Mouse (Mus musculus) T-cell, adult 66 days (primary cell): ENCODE data around the gene Ier2. TPM values are rescaled to one million over a fixed set of nuclear protein-coding genes. Genes with fewer than 3 reads are reported as not detected.

ENCODE experiments used
- total RNA-seq, 2 experiments: library from RNA; stranded (reverse); gene quantifications; 3 replicates in 1 of 2; 4 replicates in 1 of 2; pipeline ENCODE4 v1.2.4; 2023

The Ier2 gene
- 100 to 1,000 TPM; 200 TPM for total RNA-seq

GRCm38 (mm10) chr8:84662581-84663065 is at the start of gene Ier2:
TSS of gene Ier2 (minus strand) at chr8:84662852.

GRCm38 (mm10) chr8:84700941-84701911 is 38.6 kb upstream of the Ier2 start, which contains the start of gene Lyl1:
TSS of gene Lyl1 (plus strand) at chr8:84701457.

GRCm38 (mm10) chr8:84687705-84688100 is 25.1 kb upstream of the Ier2 start, which contains the start of gene Nacc1:
TSS of gene Nacc1 (minus strand) at chr8:84687862.

GRCm38 (mm10) chr8:84686191-84687002 is 23.7 kb upstream of the Ier2 start, which contains the start of gene Trmt1:
TSS of gene Trmt1 (plus strand) at chr8:84686307.

Other genes with a start within 250 kb of the Ier2 start
- gene Trmt1, start 23.5 kb upstream of the Ier2 start, total RNA-seq: 100 to 1,000 TPM; 160 to 178 TPM
- gene Nacc1, start 25.0 kb upstream of the Ier2 start, total RNA-seq: 10 to 100 TPM; 50.6 to 58.0 TPM
- gene Lyl1, start 38.6 kb upstream of the Ier2 start, total RNA-seq: 1 to 10 TPM in 1 of 2 experiments, under 1 TPM in 1; 0.53 to 1.6 TPM
- gene G430095P16Rik, start 60.2 kb upstream of the Ier2 start, total RNA-seq: 10 to 100 TPM; 10.2 to 13.2 TPM
- gene Nfix, start 137.5 kb upstream of the Ier2 start, total RNA-seq: 10 to 100 TPM in 1 of 2 experiments, 1 to 10 TPM in 1; 9.5 to 14.2 TPM
- 1 to 10 TPM; 4.3 TPM for gene Dand5, start 160.0 kb upstream of the Ier2 start, total RNA-seq
- 10 to 100 TPM; 17.9 to 19.1 TPM for gene Gadd45gip1, start 168.7 kb upstream of the Ier2 start, total RNA-seq
- 10 to 100 TPM; 66.8 to 83.2 TPM for gene Rad23a, start 177.8 kb upstream of the Ier2 start, total RNA-seq
- 100 to 1,000 TPM; 469 to 498 TPM for gene Calr, start 184.1 kb upstream of the Ier2 start, total RNA-seq
- gene Farsa, start 194.1 kb upstream of the Ier2 start, total RNA-seq: 10 to 100 TPM; 82.8 to 83.0 TPM
- 1 to 10 TPM; 3.1 to 6.1 TPM for gene Syce2, start 209.3 kb upstream of the Ier2 start, total RNA-seq
- 10 to 100 TPM; 24.0 to 27.5 TPM for gene Gcdh, start 231.1 kb upstream of the Ier2 start, total RNA-seq
- 1 to 10 TPM; 1.5 to 3.6 TPM for gene Klf1, start 239.1 kb upstream of the Ier2 start, total RNA-seq
- 10 to 100 TPM in 1 of 2 experiments, 1 to 10 TPM in 1; 7.9 to 10.2 TPM for gene Dnase2a, start 245.7 kb upstream of the Ier2 start, total RNA-seq